Mouse (Mus musculus): ENCODE measurements around the gene Auts2. TPM values are rescaled to one million over a fixed set of nuclear protein-coding genes. Genes with fewer than 3 reads are reported as not detected.

Auts2 gene
- polyA plus RNA-seq, 1 experiment from 2014 or later, result 7.5 TPM

GRCm38 (mm10) chr5:131449181-131449868 is 1093.8 kb downstream of the Auts2 start:
- Histone ChIP-seq H3K36me3 (ENCODE audit: insufficient read depth, low read length) (peaks cover 49% of the 10 kb centered on the region), H3K27ac (no peak overlapping the region), H3K27me3 (ENCODE audit: insufficient read depth, low read length) (no peaks in the 10 kb centered on the region), H3K4me2 (ENCODE audit: low read length) (no peak overlapping the region), H3K4me1 (replicated peaks; ENCODE audit: insufficient read depth, low read length) (no peaks in the 10 kb centered on the region), H3K4me3 (replicated peaks; ENCODE audit: low read depth, low read length) (no peak overlapping the region), H3K9ac (ENCODE audit: low read depth, low read length) (no peak overlapping the region), H3K9me3 (replicated peaks; ENCODE audit: low read length) (no peaks in the 10 kb centered on the region)
- TF ChIP-seq CTCF (IDR thresholded peaks at IDR 0.05; ENCODE audit: low read depth), result no peak
- WGBS, result 91% methylated on average over 7 of the region's 7 CpGs
- no peak for ATAC-seq (replicated peaks; ENCODE audit: low FRiP score, low read depth)
- no peak for DNase-seq (ENCODE audit: low spot score)

GRCm38 (mm10) chr5:131435239-131435876 is 1107.8 kb downstream of the Auts2 start:
- no peak overlapping the region for H3K4me2 ChIP-seq (ENCODE audit: low read length)
- H3K4me3 ChIP-seq (replicated peaks; ENCODE audit: low read depth, low read length), result no peak overlapping the region
- TF ChIP-seq CTCF (IDR thresholded peaks at IDR 0.05; ENCODE audit: low read depth), result no peak
- no peaks in the 10 kb centered on the region for H3K9me3 ChIP-seq (replicated peaks; ENCODE audit: low read length)
- no peak overlapping the region for H3K27ac ChIP-seq
- WGBS, result 85% methylated on average over 10 of the region's 10 CpGs
- DNase-seq (ENCODE audit: low spot score), result no peak
- no peak for ATAC-seq (replicated peaks; ENCODE audit: low FRiP score, low read depth)
- H3K4me1 ChIP-seq (replicated peaks; ENCODE audit: insufficient read depth, low read length), result no peaks in the 10 kb centered on the region
- peaks cover 17% of the 10 kb centered on the region for H3K36me3 ChIP-seq (ENCODE audit: insufficient read depth, low read length)
- no peaks in the 10 kb centered on the region for H3K27me3 ChIP-seq (ENCODE audit: insufficient read depth, low read length)
- H3K9ac ChIP-seq (ENCODE audit: low read depth, low read length), result no peak overlapping the region

- no peak overlapping the region for H3K9ac ChIP-seq (ENCODE audit: low read depth, low read length)
- H3K9me3 ChIP-seq (replicated peaks; ENCODE audit: low read length), result no peaks in the 10 kb centered on the region
- H3K27me3 ChIP-seq (ENCODE audit: insufficient read depth, low read length), result no peaks in the 10 kb centered on the region
- 85% methylated on average over 4 of the region's 4 CpGs for WGBS
- H3K36me3 ChIP-seq (ENCODE audit: insufficient read depth, low read length), result peaks cover 3% of the 10 kb centered on the region; the same call in 1 of the 2 replicates
- H3K4me2 ChIP-seq (ENCODE audit: low read length), result no peak overlapping the region
- ATAC-seq (replicated peaks; ENCODE audit: low FRiP score, low read depth) (no peak), DNase-seq (ENCODE audit: low spot score) (no peak)
- TF ChIP-seq CTCF (IDR thresholded peaks at IDR 0.05; ENCODE audit: low read depth), result no peak
- no peaks in the 10 kb centered on the region for H3K4me1 ChIP-seq (replicated peaks; ENCODE audit: insufficient read depth, low read length)
- no peak overlapping the region for H3K4me3 ChIP-seq (replicated peaks; ENCODE audit: low read depth, low read length)
- H3K27ac ChIP-seq, result no peak overlapping the region
These were observed 1109.9 kb downstream of the Auts2 start for GRCm38 (mm10) chr5:131433291-131433690.

GRCm38 (mm10) chr5:131431896-131432295 is 1111.2 kb downstream of the Auts2 start:
- no peak overlapping the region for H3K4me2 ChIP-seq (ENCODE audit: low read length)
- no peak overlapping the region for H3K4me3 ChIP-seq (replicated peaks; ENCODE audit: low read depth, low read length)
- H3K27me3 ChIP-seq (ENCODE audit: insufficient read depth, low read length), result no peaks in the 10 kb centered on the region
- 73% methylated on average over 7 of the region's 7 CpGs for WGBS
- no peak overlapping the region for H3K27ac ChIP-seq
- H3K9ac ChIP-seq (ENCODE audit: low read depth, low read length), result no peak overlapping the region
- H3K4me1 ChIP-seq (replicated peaks; ENCODE audit: insufficient read depth, low read length), result no peaks in the 10 kb centered on the region
- no peaks in the 10 kb centered on the region for H3K36me3 ChIP-seq (ENCODE audit: insufficient read depth, low read length)
- H3K9me3 ChIP-seq (replicated peaks; ENCODE audit: low read length), result no peaks in the 10 kb centered on the region
- no peak for DNase-seq (ENCODE audit: low spot score)
- ATAC-seq (replicated peaks; ENCODE audit: low FRiP score, low read depth), result no peak
- TF ChIP-seq CTCF (IDR thresholded peaks at IDR 0.05; ENCODE audit: low read depth), result no peak

- ATAC-seq (replicated peaks; ENCODE audit: low FRiP score, low read depth) (peak; percentile 30), DNase-seq (ENCODE audit: low spot score) (peak; percentile 76)
- Histone ChIP-seq H3K9me3 (replicated peaks; ENCODE audit: low read length) (no peaks in the 10 kb centered on the region), H3K27ac (no peak overlapping the region), H3K4me3 (replicated peaks; ENCODE audit: low read depth, low read length) (no peak overlapping the region), H3K4me2 (ENCODE audit: low read length) (no peak overlapping the region), H3K36me3 (ENCODE audit: insufficient read depth, low read length) (no peaks in the 10 kb centered on the region), H3K4me1 (replicated peaks; ENCODE audit: insufficient read depth, low read length) (no peaks in the 10 kb centered on the region), H3K27me3 (ENCODE audit: insufficient read depth, low read length) (no peaks in the 10 kb centered on the region), H3K9ac (ENCODE audit: low read depth, low read length) (no peak overlapping the region)
- WGBS, result 26% methylated on average over 8 of the region's 8 CpGs
- TF ChIP-seq CTCF (IDR thresholded peaks at IDR 0.05; ENCODE audit: low read depth), result peak; percentile 90
These were observed 1113.0 kb downstream of the Auts2 start for GRCm38 (mm10) chr5:131430109-131430508.

GRCm38 (mm10) chr5:131429563-131429962 is 1113.6 kb downstream of the Auts2 start:
- Histone ChIP-seq H3K27me3 (ENCODE audit: insufficient read depth, low read length) (no peaks in the 10 kb centered on the region), H3K36me3 (ENCODE audit: insufficient read depth, low read length) (no peaks in the 10 kb centered on the region), H3K4me1 (replicated peaks; ENCODE audit: insufficient read depth, low read length) (no peaks in the 10 kb centered on the region), H3K4me3 (replicated peaks; ENCODE audit: low read depth, low read length) (no peak overlapping the region), H3K27ac (no peak overlapping the region), H3K9me3 (replicated peaks; ENCODE audit: low read length) (no peaks in the 10 kb centered on the region), H3K4me2 (ENCODE audit: low read length) (no peak overlapping the region), H3K9ac (ENCODE audit: low read depth, low read length) (no peak overlapping the region)
- ATAC-seq (replicated peaks; ENCODE audit: low FRiP score, low read depth), result no peak
- DNase-seq (ENCODE audit: low spot score), result no peak
- WGBS, result 57% methylated on average over 6 of the region's 6 CpGs
- peak; percentile 48; the same call in 1 of the 2 replicates for TF ChIP-seq CTCF (IDR thresholded peaks at IDR 0.05; ENCODE audit: low read depth)

Measured in kidney, postnatal 0 days (tissue).